Mouse (Mus musculus): ENCODE measurements around the gene Actr1a.

DNA sequence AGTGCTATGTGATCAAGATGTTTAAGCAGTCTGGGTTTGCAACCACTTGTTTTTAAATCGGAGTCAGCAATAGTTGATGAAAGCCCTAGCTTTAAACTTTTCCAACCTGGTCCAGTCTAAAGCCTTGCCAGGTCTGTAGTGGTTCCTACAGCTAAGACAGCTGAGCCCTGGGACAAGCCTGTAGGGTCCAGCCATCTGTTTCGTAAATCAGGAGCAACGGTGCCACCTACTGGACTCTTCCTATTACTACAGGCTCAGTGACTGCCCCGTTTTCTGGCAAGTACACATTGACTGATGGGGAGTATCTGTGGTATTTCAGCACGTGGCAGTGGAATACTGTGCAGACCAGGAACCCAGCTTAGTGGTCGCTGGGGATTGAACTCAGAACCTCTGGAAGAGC is 48.7 kb upstream of the Actr1a start:
- TF ChIP-seq GATA1 (IDR thresholded peaks at IDR 0.05; ENCODE audit: borderline replicate concordance, low read length) (no peak), FLI1 (IDR thresholded peaks at IDR 0.05; ENCODE audit: low read length) (no peak)
